Mouse (Mus musculus) adrenal gland, postnatal 4 days (tissue): ENCODE data around the gene Chd4. TPM values are rescaled to one million over a fixed set of nuclear protein-coding genes. Genes with fewer than 3 reads are reported as not detected.
"Not testable (repeated sequence)": the region's sequence is repeated elsewhere in the genome, so short reads cannot be mapped to it uniquely, and the experiment has no call there.

Experiments
- DNase-seq, 2 experiments: peaks; one replicate each; pipeline ENCODE4 v3.0.0; 2021 to 2022; ENCODE audit warnings: low spot score in 2 of 2, mixed read lengths in 2 of 2
- total RNA-seq, 2 experiments: library from RNA; stranded (reverse); gene quantifications; 2 replicates each; pipeline ENCODE4 v1.2.3; 2021

Gene Chd4
- total RNA-seq, 2 experiments from 2014 or later: 227 to 264 TPM

DNA sequence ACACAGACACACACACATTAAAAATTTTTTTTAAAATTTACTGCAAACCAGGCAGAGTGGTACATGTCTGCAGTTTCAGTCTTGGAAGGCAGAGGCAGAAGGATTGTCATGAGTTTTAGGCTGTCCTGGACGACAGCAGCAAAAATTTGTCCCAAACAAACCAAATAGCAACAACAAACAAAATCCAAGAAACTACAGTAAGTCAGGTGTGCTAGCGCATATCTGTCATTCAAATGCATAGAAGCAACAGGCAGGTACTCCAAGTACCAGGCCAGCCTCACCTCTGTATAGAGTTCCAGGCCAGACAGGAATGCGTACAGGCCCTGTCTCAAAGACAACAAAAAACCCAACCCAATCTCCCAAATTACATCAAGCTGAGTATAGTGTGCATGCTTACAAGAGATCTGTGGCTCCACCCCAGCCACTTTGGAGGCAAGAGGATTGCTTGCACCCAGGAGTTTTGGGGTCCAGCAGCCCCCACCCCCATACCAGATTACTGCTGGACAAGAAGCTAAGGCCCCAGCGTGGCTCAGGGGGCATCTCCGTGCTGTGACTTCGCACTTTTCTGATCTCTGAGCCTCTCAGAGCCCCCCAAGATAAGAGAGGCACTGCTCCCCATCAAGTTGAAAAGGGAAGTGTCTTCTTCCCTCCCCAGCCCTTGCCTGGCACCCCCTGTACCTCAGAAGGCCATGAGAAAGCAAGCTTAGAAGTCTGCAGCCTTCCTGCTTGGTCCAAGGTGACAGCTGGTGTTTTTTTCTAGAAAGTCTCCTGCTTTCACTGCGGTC is 64.2 kb downstream of the Chd4 start:
- DNase-seq: no peak

DNA sequence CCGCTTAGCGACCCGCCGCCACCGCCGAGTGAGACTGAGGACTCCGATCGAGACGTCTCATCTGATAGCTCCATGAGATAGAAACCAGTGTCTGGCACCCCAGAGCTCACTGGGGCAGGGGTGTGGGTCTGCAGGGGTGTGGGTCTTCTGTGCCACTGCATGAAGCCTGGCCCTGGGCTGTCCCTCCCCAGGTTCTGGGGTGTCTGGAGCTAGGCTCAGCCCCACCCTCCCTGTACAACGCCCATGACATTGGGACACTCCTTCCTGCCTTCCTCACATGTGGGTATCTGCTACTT is 64.7 kb downstream of the Chd4 start:
- no peak for DNase-seq

- peak in 1 of 2 experiments; percentile 34 for DNase-seq
Observed at GRCm38 (mm10) chr6:125160854-125161760, 65.3 kb downstream of the Chd4 start.

DNA sequence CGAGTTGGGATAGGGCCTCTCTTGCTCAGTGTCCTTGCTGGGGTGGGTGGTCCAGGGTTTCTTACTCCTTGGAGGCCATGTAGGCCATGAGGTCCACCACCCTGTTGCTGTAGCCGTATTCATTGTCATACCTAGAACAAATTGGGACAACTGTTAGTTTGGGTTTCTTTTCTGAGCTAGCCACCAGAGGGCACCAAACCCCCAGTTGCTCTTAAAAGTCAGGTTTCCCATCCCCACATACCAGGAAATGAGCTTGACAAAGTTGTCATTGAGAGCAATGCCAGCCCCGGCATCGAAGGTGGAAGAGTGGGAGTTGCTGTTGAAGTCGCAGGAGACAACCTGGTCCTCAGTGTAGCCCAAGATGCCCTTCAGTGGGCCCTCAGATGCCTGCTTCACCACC is 66.2 kb downstream of the Chd4 start:
- peak in 1 of 2 experiments; percentile 56 for DNase-seq

DNA sequence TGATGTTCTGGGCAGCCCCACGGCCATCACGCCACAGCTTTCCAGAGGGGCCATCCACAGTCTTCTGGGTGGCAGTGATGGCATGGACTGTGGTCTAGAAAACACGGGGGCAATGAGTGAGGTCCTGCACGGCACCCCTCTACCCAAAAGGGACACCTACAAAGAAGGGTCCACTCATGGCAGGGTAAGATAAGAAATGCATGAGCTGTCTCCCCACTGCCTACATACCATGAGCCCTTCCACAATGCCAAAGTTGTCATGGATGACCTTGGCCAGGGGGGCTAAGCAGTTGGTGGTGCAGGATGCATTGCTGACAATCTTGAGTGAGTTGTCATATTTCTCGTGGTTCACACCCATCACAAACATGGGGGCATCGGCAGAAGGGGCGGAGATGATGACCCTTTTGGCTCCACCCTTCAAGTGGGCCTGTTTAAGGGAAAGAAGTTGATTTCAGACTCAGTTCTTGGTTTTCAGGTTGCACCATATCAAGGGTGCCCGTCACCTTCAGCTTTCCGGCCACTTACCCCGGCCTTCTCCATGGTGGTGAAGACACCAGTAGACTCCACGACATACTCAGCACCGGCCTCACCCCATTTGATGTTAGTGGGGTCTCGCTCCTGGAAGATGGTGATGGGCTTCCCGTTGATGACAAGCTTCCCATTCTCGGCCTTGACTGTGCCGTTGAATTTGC is 67.0 kb downstream of the Chd4 start:
- DNase-seq: not testable (repeated sequence)

DNA sequence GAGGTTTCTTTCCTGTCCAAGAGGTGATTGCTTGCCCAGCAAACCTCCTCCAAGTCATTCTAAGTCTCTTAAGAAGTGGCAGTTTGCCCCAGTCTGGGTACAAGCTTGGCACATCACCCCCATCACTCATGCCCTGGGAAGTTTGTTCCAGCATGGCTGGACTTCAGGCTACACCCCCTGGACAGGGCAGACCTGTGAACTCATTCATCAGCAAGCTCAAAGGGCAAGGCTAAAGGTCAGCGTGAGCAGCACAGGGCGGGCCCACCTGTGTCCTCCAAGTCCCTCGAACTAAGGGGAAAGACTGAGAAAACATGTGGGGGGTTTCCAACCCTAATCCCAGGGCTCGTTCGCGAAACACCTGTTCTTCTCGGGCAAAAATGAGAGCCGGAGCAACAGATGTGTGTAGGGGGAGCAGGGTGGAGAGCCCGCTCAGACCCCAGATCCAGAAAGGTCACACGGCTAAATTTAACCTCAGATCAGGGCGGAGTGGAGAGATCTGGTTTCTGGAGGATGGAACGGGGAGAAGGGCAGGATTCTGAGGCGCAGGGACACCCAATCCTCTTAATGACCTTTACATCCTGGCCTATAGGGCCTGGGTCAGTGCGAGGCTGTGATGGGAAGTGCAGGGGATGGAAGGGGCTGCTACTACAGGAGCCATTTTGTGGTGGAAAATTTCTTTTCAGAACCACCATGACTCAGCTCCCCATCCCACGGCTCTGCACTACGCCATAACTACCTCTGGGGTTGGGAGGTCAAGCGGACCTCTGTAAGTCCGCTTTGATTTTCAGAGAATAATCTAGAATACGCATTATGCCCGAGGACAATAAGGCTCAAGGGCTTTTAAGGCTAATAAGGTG is 68.2 kb downstream of the Chd4 start:
- no peak for DNase-seq

DNA sequence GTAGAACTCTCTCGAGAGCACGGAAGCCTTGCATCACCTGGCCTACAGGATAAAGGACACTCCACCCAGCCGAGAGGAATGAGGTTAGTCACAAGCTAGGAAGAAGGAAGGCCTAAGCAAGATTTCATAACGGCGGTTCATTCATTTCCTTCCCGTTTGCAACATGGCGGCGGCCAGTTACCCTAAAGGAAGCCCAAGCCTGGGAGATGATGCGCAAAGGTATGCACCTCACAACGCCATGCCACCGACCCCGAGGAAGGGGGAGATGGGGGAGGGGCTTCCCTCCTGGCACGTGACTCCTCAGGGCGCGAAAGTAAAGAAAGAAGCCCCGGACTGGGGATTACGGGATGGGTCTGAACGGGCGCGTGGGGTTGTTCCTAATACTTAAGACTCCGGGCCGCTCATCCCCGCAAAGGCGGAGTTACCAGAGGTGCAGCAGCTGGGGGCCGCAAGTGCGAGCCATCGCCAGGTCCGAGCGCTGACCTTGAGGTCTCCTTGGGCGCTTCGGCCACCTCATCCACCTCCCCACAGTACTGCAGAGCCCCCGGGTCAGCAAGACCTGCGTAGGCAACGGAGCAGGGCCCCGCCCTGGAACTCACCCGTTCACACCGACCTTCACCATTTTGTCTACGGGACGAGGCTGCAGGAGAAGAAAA is 69.0 kb downstream of the Chd4 start:
- DNase-seq: peak in 1 of 2 experiments; percentile 36

GRCm38 (mm10) chr6:125165328-125165891 is 69.6 kb downstream of the Chd4 start:
- DNase-seq: peak; percentile 83 to 91

DNA sequence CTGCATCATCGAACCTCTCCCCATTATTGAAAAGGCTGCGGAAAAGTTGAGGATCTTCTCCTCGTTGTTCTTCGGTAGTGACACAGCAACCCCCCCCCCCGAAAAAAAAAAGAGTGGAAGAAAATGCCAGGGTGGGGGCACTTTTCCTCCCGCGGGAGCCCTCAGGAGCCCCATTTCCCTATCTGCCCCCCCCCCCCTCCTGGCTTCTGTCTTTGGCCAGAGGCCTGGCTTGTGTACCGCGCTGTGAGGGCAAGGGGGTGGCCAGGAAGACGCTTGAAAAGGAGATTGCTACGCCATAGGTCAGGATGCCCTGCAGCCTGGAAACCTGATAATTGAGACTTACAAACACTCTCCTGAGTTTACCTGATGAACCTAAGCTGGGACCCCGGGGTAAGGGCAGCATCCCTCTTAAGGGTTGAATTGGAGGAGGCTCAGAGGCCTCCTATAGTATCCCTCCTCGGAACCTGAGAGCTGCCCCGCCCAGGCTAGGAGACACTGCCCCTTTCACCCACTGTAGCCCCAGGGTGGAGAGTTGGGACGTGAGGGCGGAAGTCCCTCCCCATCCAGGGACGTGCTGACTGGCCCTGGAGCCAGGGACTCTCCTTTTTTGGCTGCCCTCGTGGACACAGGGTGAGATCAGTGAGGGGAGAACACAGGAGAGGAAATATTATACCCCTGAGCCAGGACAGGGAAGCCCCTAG is 70.4 kb downstream of the Chd4 start, which contains the start of gene Gapdh:
Gene Gapdh (minus strand): TSS at position 417 of the 701 bp plus-strand sequence.
- peak in 1 of 2 experiments; percentile 71 for DNase-seq

GRCm38 (mm10) chr6:125166861-125167650 is 71.3 kb downstream of the Chd4 start:
- DNase-seq: no peak

- DNase-seq: no peak
Observed at GRCm38 (mm10) chr6:125168086-125168485, 72.3 kb downstream of the Chd4 start.

- DNase-seq: no peak
Observed at GRCm38 (mm10) chr6:125170194-125170593, 74.4 kb downstream of the Chd4 start.

DNA sequence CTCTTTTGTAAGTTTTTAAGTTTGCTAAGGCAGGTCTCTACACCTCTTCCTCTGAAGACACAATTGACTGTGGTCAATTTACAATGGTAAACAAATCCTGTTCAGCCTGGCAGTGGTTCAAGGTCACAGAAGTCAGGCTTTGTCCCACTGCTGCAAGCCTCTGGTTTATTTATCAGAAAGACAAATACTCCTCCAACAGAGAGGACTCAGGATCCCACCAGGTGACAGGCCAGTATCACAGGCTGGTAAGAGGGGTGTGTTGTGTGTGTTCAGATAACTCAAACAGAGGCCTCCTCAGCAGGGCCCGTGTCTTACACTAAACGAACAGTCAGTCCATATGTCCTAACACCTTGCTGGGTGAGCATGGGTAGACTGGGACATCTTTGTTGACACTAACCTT is 76.7 kb downstream of the Chd4 start:
- no peak for DNase-seq

DNA sequence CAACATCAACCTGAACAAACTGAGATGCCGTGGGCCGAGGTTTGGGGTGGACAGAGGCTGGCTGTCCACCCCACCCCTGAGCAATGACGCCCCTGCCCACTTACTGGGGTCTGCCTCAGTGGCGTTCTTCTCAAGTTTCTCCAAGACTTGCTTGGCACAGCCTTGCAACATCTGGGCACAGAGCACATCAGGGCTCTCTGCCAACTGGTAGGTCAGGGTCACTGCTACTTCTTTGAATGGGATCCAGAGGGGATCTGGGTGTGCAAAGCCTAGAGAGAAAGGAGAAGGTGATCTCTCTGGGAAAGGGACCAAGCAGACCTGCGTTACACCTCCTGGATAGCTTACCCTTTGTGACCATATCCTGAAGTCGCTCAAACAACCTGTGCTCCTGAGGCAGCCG is 77.5 kb downstream of the Chd4 start:
- DNase-seq: peak in 1 of 2 experiments; percentile 40

DNA sequence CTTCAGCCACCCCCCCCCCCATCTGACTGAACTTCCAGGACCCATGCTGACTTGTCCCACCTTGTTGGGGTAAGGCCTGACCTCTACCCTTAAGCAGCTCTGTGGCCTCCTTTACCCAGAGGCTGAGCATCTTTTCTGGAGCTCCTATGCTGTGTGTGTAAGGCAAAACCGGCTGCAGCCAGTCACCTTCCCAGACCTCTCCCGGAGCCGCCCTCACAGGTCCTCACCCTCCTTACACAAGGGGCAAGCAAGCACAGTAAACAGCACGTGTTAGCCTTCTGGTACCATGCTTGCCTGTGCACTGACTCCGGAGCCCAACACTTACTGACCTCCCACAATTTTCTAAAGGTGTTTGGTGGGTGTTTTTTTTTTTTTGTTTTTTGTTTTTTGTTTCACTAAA is 79.7 kb downstream of the Chd4 start:
- DNase-seq: no peak

GRCm38 (mm10) chr6:125179601-125180000 is 83.8 kb downstream of the Chd4 start:
- DNase-seq: no peak
